Mouse (Mus musculus) embryonic facial prominence, embryonic 12.5 days (tissue): Measurements from ENCODE around the gene Nipal4. TPM values are rescaled to one million over a fixed set of nuclear protein-coding genes. Genes with fewer than 3 reads are reported as not detected.

Source experiments
- ATAC-seq: fragments of 200-750 bp; cut with Nextera tagmentation; 2 replicates; pipeline ENCODE4 v1.8.0; 2017; ENCODE audit not compliant: insufficient number of reproducible peaks, insufficient read depth, low FRiP score, low TSS enrichment
- H3K27ac ChIP-seq: fragments of 300-500 bp; sonication (generic); 2 replicates; pipeline ENCODE4 v1.5.1; 2016; ENCODE audit warnings: mild to moderate bottlenecking
- H3K27me3 ChIP-seq: fragments of 300-500 bp; sonication (generic); 2 replicates; pipeline ENCODE4 v1.6.1; 2016; ENCODE audit warnings: mild to moderate bottlenecking, moderate library complexity
- H3K36me3 ChIP-seq: fragments of 300-500 bp; sonication (generic); 2 replicates; pipeline ENCODE4 v1.6.1; 2016; ENCODE audit warnings: mild to moderate bottlenecking
- H3K4me1 ChIP-seq: fragments of 300-500 bp; sonication (generic); 2 replicates; pipeline ENCODE4 v1.6.1; 2016
- H3K4me2 ChIP-seq: fragments of 300-500 bp; sonication (generic); replicated peaks from 2 replicates; pipeline ENCODE4 v1.6.1; 2016; ENCODE audit warnings: mild to moderate bottlenecking, moderate library complexity
- H3K4me3 ChIP-seq: fragments of 300-500 bp; sonication (generic); 2 replicates; pipeline ENCODE4 v1.5.1; 2016; ENCODE audit warnings: mild to moderate bottlenecking
- H3K9ac ChIP-seq: fragments of 300-500 bp; sonication (generic); 2 replicates; pipeline ENCODE4 v1.6.1; 2016; ENCODE audit warnings: mild to moderate bottlenecking, moderate library complexity
- H3K9me3 ChIP-seq: fragments of 300-500 bp; sonication (generic); 2 replicates; pipeline ENCODE4 v1.6.1; 2016; ENCODE audit warnings: mild to moderate bottlenecking, moderate library complexity
- WGBS: fragments of 180-500 bp; shearing (Covaris S2); methylation state at CpG from one replicate; pipeline ENCODE4 v1.1.7; 2016; 5-methylcytosine and 5-hydroxymethylcytosine counted together
- microRNA-seq: library from miRNA; unstranded; fragments of <30 nt; microRNA quantifications from one replicate; pipeline ENCODE4, GENCODE M21; 2017
- polyA plus RNA-seq: library from polyadenylated mRNA; unstranded; fragments of >200 nt; fragmentation: Nextera tagmentation; extraction: Ambion mirVana; gene quantifications from 2 replicates; pipeline ENCODE4 v1.2.1, GENCODE M21; 2016

Gene Nipal4
- polyA plus RNA-seq, 1 experiment from 2014 or later = 0.43 TPM

DNA sequence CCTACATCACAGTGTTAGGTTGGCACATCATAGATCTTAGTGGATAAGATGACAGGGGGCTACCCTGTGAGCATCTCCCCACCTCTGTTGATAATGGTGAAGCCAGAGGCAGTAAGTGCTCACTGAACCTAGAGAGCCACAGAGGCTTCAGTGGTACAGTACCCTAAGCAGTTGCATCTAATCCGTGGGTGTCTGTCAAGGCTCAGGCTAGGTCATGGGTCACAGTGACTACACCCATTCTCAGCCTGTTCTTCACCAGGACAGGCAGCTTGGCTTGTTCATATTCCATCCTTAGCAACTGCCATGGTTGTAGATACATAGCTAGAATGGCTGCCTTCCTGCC lies 55.4 kb downstream of the Nipal4 start:
- Histone ChIP-seq H3K9me3 (no peaks in the 10 kb centered on the region), H3K36me3 (peaks cover 12% of the 10 kb centered on the region), H3K4me2 (no peak overlapping the region), H3K4me1 (no peaks in the 10 kb centered on the region), H3K9ac (no peak overlapping the region), H3K27ac (no peak overlapping the region), H3K27me3 (no peaks in the 10 kb centered on the region), H3K4me3 (no peak overlapping the region)
- ATAC-seq = no peak
- 80% methylated on average over 1 of the region's 1 CpGs for WGBS

GRCm38 (mm10) chr11:46110156-46110944 lies 56.0 kb downstream of the Nipal4 start:
- 87% methylated on average over 8 of the region's 8 CpGs for WGBS
- no peak overlapping the region for H3K27ac ChIP-seq
- ATAC-seq = no peak

GRCm38 (mm10) chr11:46109206-46109605 lies 57.1 kb downstream of the Nipal4 start:
- Histone ChIP-seq H3K4me1 (no peaks in the 10 kb centered on the region), H3K27me3 (no peaks in the 10 kb centered on the region), H3K4me2 (no peak overlapping the region), H3K9me3 (no peaks in the 10 kb centered on the region), H3K36me3 (peaks cover 9% of the 10 kb centered on the region), H3K4me3 (no peak overlapping the region), H3K9ac (no peak overlapping the region), H3K27ac (no peak overlapping the region)
- 90% methylated on average over 5 of the region's 5 CpGs for WGBS
- no peak for ATAC-seq

More at GRCm38 (mm10) chr11:46110156-46110944, 56.0 kb downstream of the Nipal4 start:
- Histone ChIP-seq H3K27me3 (no peaks in the 10 kb centered on the region), H3K9me3 (no peaks in the 10 kb centered on the region), H3K4me3 (no peak overlapping the region), H3K4me1 (no peaks in the 10 kb centered on the region), H3K4me2 (no peak overlapping the region), H3K36me3 (peaks cover 12% of the 10 kb centered on the region), H3K9ac (no peak overlapping the region)

DNA sequence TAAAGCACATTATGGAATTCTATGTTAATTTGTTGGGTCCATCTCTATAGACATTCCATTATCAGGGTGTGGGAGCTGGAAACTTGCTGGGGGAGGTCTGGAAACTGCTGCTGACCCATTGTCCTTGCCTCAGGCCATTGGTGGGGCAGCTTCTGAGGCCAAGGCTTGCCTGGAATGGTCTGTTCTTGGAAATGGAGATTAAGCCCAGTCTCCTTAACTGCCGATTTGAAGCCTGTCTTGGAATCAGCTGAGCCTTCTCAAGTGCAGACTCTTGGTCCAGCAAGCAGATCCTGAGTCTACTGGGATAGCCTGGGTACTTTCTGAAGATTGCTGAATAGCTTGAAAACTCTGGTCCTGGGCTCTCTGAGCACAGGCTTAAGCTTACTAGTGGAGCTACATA lies 59.3 kb downstream of the Nipal4 start:
- no peaks in the 10 kb centered on the region for H3K9me3 ChIP-seq
- H3K4me2 ChIP-seq = no peak overlapping the region
- WGBS = 92% methylated on average over 1 of the region's 1 CpGs
- no peak overlapping the region for H3K27ac ChIP-seq
- H3K4me3 ChIP-seq = no peak overlapping the region
- H3K36me3 ChIP-seq = peaks cover 8% of the 10 kb centered on the region
- ATAC-seq = no peak
- no peak overlapping the region for H3K9ac ChIP-seq
- H3K27me3 ChIP-seq = no peaks in the 10 kb centered on the region
- H3K4me1 ChIP-seq = no peaks in the 10 kb centered on the region

GRCm38 (mm10) chr11:46102107-46102506 lies 64.2 kb downstream of the Nipal4 start:
- 63% methylated on average over 6 of the region's 6 CpGs for WGBS
- Histone ChIP-seq H3K36me3 (peaks cover 29% of the 10 kb centered on the region), H3K4me1 (no peaks in the 10 kb centered on the region), H3K27ac (no peak overlapping the region), H3K9ac (no peak overlapping the region), H3K9me3 (no peaks in the 10 kb centered on the region), H3K4me2 (no peak overlapping the region), H3K27me3 (no peaks in the 10 kb centered on the region), H3K4me3 (no peak overlapping the region)
- no peak for ATAC-seq

Small RNA genes within 50 kb of the gene (microRNA-seq; reads per million reads assigned to microRNA genes)
- gene Mir7239 (not detected), gene Mir8100 (not detected)

Other genes starting within 250 kb of the Nipal4 start
- gene Lsm11, start 221.6 kb downstream of the Nipal4 start, polyA plus RNA-seq = 9.3 and 11.0 TPM in 2 replicates
- 12.8 and 13.5 TPM in 2 replicates for gene Thg1l, start 211.0 kb downstream of the Nipal4 start, polyA plus RNA-seq
- gene Sox30, start 186.2 kb downstream of the Nipal4 start, polyA plus RNA-seq = 0.33 and 0.43 TPM in 2 replicates
- 4.1 and 4.2 TPM in 2 replicates for gene Gm12166, start 114.2 kb downstream of the Nipal4 start, polyA plus RNA-seq
- gene Adam19, start 110.5 kb downstream of the Nipal4 start, polyA plus RNA-seq = 18.5 and 18.9 TPM in 2 replicates
- gene Fndc9, start 69.0 kb upstream of the Nipal4 start, polyA plus RNA-seq = 0.12 and 0.19 TPM in 2 replicates
- 16.0 and 19.2 TPM in 2 replicates for gene Cyfip2, start 146.4 kb upstream of the Nipal4 start, polyA plus RNA-seq
- 0.14 TPM in 1 of 2 replicates, not detected in the other for gene Itk, start 223.0 kb upstream of the Nipal4 start, polyA plus RNA-seq
- not detected in 2 replicates for gene Fam71b, start 230.1 kb upstream of the Nipal4 start, polyA plus RNA-seq